Mouse (Mus musculus) liver, embryonic 13.5 days (tissue): ENCODE data around the gene Ms4a6d. TPM values are rescaled to one million over a fixed set of nuclear protein-coding genes. Genes with fewer than 3 reads are reported as not detected.
A peak's percentile ranks its signal among the peaks of the same experiment; 100 is the strongest.

Experiments
- ATAC-seq: fragments of 200-750 bp; cut with Nextera tagmentation; 2 replicates; pipeline ENCODE4 v1.8.0; 2017; ENCODE audit warnings: low read depth, mild to moderate bottlenecking, moderate number of reproducible peaks, moderate library complexity
- DNase-seq: peaks from one replicate; pipeline ENCODE4 v3.0.0; 2022
- H3K27ac ChIP-seq: fragments of 300-500 bp; sonication (generic); 2 replicates; pipeline ENCODE4 v1.5.1; 2015; ENCODE audit warnings: moderate library complexity, mild to moderate bottlenecking, inconsistent platforms
- H3K27me3 ChIP-seq: fragments of 300-500 bp; sonication (generic); 2 replicates; pipeline ENCODE4 v1.6.1; 2015; ENCODE audit warnings: mild to moderate bottlenecking, inconsistent platforms
- H3K36me3 ChIP-seq: fragments of 300-500 bp; sonication (generic); 2 replicates; pipeline ENCODE4 v1.6.1; 2015; ENCODE audit warnings: mild to moderate bottlenecking, inconsistent platforms
- H3K4me1 ChIP-seq: fragments of 300-500 bp; sonication (generic); replicated peaks from 2 replicates; pipeline ENCODE4 v1.6.1; 2015; ENCODE audit warnings: inconsistent platforms
- H3K4me2 ChIP-seq: fragments of 300-500 bp; sonication (generic); 2 replicates; pipeline ENCODE4 v1.6.1; 2015; ENCODE audit warnings: inconsistent platforms, mild to moderate bottlenecking, moderate library complexity
- H3K4me3 ChIP-seq: fragments of 300-500 bp; sonication (generic); replicated peaks from 2 replicates; pipeline ENCODE4 v1.5.1; 2015; ENCODE audit warnings: mild to moderate bottlenecking, inconsistent platforms
- H3K9ac ChIP-seq: fragments of 300-500 bp; sonication (generic); 2 replicates; pipeline ENCODE4 v1.6.1; 2015; ENCODE audit warnings: mild to moderate bottlenecking, inconsistent platforms
- H3K9me3 ChIP-seq: fragments of 300-500 bp; sonication (generic); replicated peaks from 2 replicates; pipeline ENCODE4 v1.6.1; 2016; ENCODE audit warnings: inconsistent platforms
- WGBS: fragments of 180-500 bp; shearing (Covaris S2); methylation state at CpG from one replicate; pipeline ENCODE4 v1.1.7; 2015; ENCODE audit not compliant: insufficient replicate concordance; 5-methylcytosine and 5-hydroxymethylcytosine counted together
- polyA plus RNA-seq: library from polyadenylated mRNA; unstranded; fragments of >200 nt; fragmentation: Nextera tagmentation; extraction: Ambion mirVana; gene quantifications from 2 replicates; pipeline ENCODE4 v1.2.1, GENCODE M21; 2015

Gene Ms4a6d
- polyA plus RNA-seq = 3.0 and 3.6 TPM in 2 replicates

DNA sequence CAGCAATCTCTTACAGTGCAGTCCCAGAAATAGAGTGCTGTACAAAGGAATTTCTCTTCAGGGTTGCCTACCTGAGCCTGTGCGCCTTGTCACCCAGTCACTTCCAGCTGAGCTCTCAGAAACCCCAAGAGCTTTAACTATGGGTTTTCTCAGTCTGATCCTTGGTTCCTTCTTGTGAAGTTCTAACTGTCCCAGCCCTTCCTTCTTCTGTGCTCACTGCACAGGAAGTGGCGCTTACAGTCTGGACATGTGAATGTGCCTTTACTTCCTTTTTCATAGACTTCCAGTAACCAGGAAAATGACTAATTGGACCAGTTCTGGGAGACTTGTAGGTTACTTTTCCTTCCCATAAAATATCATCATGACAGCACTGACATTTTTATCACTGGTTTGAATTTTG, at the start of gene Ms4a6d:
Gene Ms4a6d, minus strand, starts transcription at position 247 of the 400 bp plus-strand sequence.
- no peaks in the 10 kb centered on the region for H3K4me1 ChIP-seq
- no peaks in the 10 kb centered on the region for H3K36me3 ChIP-seq
- no peak within 1 kb of the TSS for H3K27ac ChIP-seq
- DNase-seq = no peak
- no peak for ATAC-seq
- H3K4me2 ChIP-seq = no peak within 1 kb of the TSS
- no peaks in the 10 kb centered on the region for H3K27me3 ChIP-seq
- WGBS = 56% methylated on average over 2 of the region's 2 CpGs
- no peak within 1 kb of the TSS for H3K4me3 ChIP-seq
- no peak within 1 kb of the TSS for H3K9ac ChIP-seq
- H3K9me3 ChIP-seq = no peaks in the 10 kb centered on the region

DNA sequence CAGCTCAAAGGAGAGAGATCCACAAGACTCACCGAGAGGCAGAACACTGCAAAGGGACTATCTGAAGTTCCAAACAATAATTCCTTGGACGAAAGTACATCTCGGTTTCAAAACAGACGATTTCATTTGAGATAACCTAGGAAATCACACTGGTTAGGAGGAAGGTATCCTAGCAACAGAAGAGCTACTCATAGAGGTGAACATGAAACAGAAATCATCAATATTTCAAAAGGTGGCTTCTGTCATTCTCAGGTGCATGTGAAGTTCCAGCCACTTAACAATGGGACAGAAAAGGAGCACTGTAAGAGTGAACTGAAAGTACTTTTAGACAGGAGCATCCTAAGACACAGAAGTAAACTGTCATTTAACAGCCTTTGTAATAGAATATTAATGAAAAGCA, 44.9 kb upstream of the Ms4a6d start:
- ATAC-seq = no peak

DNA sequence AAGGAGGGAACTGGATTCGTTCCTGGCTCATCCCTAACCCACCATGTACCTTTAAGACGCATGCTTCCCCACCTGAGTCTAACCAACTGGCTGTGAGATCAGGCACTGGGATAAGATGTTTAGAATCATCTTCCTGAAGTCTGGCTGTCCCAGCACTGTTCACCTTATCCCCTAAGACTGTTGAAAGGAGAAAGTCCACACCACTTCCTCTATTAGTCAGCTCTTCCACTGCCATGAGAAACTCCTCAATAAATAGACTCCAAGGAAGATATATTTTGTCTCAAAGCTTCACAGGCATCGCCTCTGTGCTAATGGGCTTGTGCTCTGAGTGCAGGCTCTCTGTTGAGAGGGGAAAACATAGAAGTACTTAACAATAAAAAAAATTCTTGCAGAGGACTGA, 41.5 kb upstream of the Ms4a6d start:
- ATAC-seq (no peak), DNase-seq (no peak)
- Histone ChIP-seq H3K27me3 (no peaks in the 10 kb centered on the region), H3K36me3 (no peaks in the 10 kb centered on the region), H3K9me3 (no peaks in the 10 kb centered on the region), H3K4me3 (no peak overlapping the region), H3K4me1 (no peaks in the 10 kb centered on the region), H3K27ac (no peak overlapping the region), H3K4me2 (no peak overlapping the region), H3K9ac (no peak overlapping the region)
- WGBS = 54% methylated on average over 3 of the region's 3 CpGs

More for the DNA sequence above, 44.9 kb upstream of the Ms4a6d start:
- Histone ChIP-seq H3K27ac (no peak overlapping the region), H3K4me3 (no peak overlapping the region), H3K4me2 (no peak overlapping the region), H3K4me1 (no peaks in the 10 kb centered on the region), H3K9me3 (no peaks in the 10 kb centered on the region), H3K27me3 (no peaks in the 10 kb centered on the region), H3K36me3 (no peaks in the 10 kb centered on the region), H3K9ac (no peak overlapping the region)
- WGBS = 64% methylated on average over 4 of the region's 4 CpGs
- DNase-seq = no peak

DNA sequence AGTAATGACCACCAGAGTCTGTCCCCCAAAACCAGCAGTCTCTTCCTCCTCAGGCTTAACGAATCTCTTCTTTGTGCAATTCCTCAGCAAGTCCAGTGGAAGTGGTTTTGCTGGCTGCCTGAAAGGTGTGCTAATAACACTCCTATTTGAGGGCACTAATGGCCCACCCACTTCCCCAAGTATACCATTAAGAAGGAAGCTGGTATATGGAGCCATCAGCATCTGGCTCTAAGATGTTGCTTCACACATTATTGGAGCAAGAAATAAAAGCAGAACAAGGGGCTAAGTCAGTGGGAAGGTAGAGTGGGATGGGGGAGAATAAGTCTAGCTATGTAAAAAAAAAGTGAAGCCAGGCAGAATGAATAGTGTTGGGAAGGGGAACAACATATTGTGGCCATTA, 36.1 kb upstream of the Ms4a6d start, which contains the start of gene Ms4a3:
Gene Ms4a3, minus strand, starts transcription at position 120 of the 400 bp plus-strand sequence.
- no peaks in the 10 kb centered on the region for H3K9me3 ChIP-seq
- H3K27me3 ChIP-seq = no peaks in the 10 kb centered on the region
- H3K4me2 ChIP-seq = no peak within 1 kb of the TSS
- H3K27ac ChIP-seq = no peak within 1 kb of the TSS
- H3K9ac ChIP-seq = no peak within 1 kb of the TSS
- DNase-seq (no peak), ATAC-seq (no peak)
- no peaks in the 10 kb centered on the region for H3K36me3 ChIP-seq
- no peaks in the 10 kb centered on the region for H3K4me1 ChIP-seq
- no peak within 1 kb of the TSS for H3K4me3 ChIP-seq
- WGBS = 28% methylated on average over 1 of the region's 1 CpGs

DNA sequence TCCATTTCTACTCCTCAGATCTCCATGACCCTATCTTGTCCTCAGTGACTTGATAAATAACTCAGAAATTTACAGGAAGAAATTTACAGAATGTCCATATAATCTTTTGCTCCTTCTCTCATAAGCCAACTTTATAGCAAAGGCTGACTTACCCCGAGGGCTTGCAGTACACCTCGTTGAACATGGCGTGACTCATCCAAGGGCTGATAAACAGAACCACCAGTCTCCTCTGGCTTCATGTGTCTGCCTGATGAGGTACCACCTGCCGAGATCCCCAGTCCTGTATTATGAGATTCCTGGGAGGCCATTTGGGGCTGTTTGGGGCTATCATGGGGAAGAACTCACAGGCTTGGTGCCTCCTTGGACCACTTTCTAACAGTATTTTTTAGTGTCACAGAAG, 34.4 kb upstream of the Ms4a6d start:
- H3K9me3 ChIP-seq = no peaks in the 10 kb centered on the region
- H3K27me3 ChIP-seq = no peaks in the 10 kb centered on the region
- ATAC-seq = no peak
- H3K4me1 ChIP-seq = no peaks in the 10 kb centered on the region
- H3K9ac ChIP-seq = no peak overlapping the region
- H3K36me3 ChIP-seq = no peaks in the 10 kb centered on the region
- H3K27ac ChIP-seq = no peak overlapping the region
- WGBS = 48% methylated on average over 4 of the region's 4 CpGs
- no peak overlapping the region for H3K4me3 ChIP-seq
- H3K4me2 ChIP-seq = no peak overlapping the region
- DNase-seq = no peak

DNA sequence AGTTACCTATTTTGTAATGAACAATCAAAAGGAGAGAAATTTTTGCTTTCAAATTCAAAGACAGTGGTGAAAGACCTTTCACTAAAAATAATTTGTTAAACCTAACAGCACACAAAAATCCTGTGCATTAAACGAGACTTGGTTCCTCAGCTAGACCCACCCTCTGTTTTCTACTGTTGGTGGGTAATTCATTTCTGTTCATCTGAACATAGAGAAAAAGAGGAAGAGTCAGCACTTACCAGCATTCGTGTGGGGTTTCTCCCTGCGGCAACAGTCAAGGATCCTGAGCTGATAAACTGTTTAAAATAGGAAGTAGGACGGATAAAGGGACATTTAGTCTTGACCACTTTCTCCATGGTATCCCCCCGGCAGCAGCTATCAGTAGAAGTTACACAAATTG, 30.9 kb upstream of the Ms4a6d start:
- H3K27me3 ChIP-seq = no peaks in the 10 kb centered on the region
- no peak overlapping the region for H3K4me3 ChIP-seq
- H3K4me1 ChIP-seq = no peaks in the 10 kb centered on the region
- ATAC-seq (no peak), DNase-seq (no peak)
- WGBS = 13% methylated on average over 5 of the region's 5 CpGs
- no peak overlapping the region for H3K9ac ChIP-seq
- no peak overlapping the region for H3K4me2 ChIP-seq
- H3K27ac ChIP-seq = no peak overlapping the region
- H3K36me3 ChIP-seq = no peaks in the 10 kb centered on the region
- no peaks in the 10 kb centered on the region for H3K9me3 ChIP-seq

DNA sequence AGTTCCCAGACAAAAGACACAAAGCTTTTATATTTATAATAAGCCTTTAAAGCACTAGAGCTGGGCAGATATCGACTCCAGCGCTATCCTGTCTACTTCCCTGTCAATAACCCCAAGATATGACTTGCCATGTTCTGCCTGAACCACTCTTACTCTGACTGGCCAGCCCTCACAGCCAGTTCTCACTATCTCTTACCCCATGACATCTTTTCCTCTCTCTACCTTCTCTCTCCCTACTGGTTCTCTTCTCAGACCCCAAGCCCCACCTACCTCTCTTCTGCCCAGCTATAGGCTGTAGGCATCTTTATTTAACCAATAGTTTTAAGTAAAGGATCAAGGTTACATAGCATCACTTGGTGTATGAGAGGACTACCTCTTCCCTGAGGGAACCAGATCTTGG, 29.7 kb upstream of the Ms4a6d start:
- no peak overlapping the region for H3K27ac ChIP-seq
- H3K4me1 ChIP-seq = no peaks in the 10 kb centered on the region
- no peaks in the 10 kb centered on the region for H3K9me3 ChIP-seq
- H3K9ac ChIP-seq = no peak overlapping the region
- no peaks in the 10 kb centered on the region for H3K27me3 ChIP-seq
- H3K4me3 ChIP-seq = no peak overlapping the region
- no peak overlapping the region for H3K4me2 ChIP-seq
- ATAC-seq = no peak
- WGBS = 34% methylated on average over 2 of the region's 2 CpGs
- H3K36me3 ChIP-seq = no peaks in the 10 kb centered on the region
- no peak for DNase-seq

DNA sequence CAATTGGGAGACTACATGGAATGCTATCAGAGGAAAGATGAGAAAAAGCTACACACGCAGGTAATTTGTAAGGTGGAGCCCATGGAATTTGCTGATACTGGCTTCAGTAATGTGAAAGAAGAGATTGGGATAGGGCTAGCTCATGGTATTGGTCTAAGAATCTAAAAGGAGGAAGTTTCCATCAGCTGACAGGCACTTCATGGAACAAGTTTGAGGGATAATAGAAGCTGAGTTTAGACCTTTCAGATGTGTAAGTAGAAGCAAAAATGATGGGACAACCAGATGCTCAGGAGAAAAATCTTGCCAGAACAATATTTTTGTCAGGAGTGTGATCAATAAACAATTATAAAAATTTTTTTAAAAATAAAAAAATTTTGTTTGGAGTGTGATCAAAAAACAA, 29.1 kb upstream of the Ms4a6d start:
- 69% methylated on average over 1 of the region's 1 CpGs for WGBS
- no peak overlapping the region for H3K4me2 ChIP-seq
- no peaks in the 10 kb centered on the region for H3K36me3 ChIP-seq
- H3K4me3 ChIP-seq = no peak overlapping the region
- H3K27ac ChIP-seq = no peak overlapping the region
- no peak overlapping the region for H3K9ac ChIP-seq
- ATAC-seq (no peak), DNase-seq (no peak)
- H3K27me3 ChIP-seq = no peaks in the 10 kb centered on the region
- H3K4me1 ChIP-seq = no peaks in the 10 kb centered on the region
- H3K9me3 ChIP-seq = no peaks in the 10 kb centered on the region

DNA sequence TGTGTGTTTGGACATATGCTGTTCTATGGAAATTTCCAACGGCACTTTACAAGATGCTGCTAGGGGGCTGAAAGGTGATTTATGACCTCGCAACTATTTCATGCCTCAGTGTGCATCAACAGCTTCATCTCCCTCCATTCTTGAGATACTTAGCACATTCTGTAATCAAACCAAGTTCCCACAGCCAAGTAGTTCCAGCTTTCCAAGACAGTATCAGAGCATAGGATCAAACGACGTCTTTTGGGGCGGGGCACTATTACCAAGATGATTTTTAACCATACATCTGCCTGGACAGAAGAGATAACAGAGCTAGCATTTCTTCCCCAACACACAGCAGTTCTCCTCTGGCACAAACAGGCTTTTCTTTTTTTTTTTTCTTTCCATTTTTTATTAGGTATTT, 20.6 kb upstream of the Ms4a6d start:
- DNase-seq = peak; percentile 32
- H3K9me3 ChIP-seq = no peaks in the 10 kb centered on the region
- no peak overlapping the region for H3K27ac ChIP-seq
- no peak overlapping the region for H3K4me2 ChIP-seq
- WGBS = 24% methylated on average over 5 of the region's 5 CpGs
- H3K4me1 ChIP-seq = peaks cover 8% of the 10 kb centered on the region
- no peak overlapping the region for H3K4me3 ChIP-seq
- no peaks in the 10 kb centered on the region for H3K27me3 ChIP-seq
- H3K36me3 ChIP-seq = no peaks in the 10 kb centered on the region
- no peak overlapping the region for H3K9ac ChIP-seq
- ATAC-seq = peak; percentile 87

DNA sequence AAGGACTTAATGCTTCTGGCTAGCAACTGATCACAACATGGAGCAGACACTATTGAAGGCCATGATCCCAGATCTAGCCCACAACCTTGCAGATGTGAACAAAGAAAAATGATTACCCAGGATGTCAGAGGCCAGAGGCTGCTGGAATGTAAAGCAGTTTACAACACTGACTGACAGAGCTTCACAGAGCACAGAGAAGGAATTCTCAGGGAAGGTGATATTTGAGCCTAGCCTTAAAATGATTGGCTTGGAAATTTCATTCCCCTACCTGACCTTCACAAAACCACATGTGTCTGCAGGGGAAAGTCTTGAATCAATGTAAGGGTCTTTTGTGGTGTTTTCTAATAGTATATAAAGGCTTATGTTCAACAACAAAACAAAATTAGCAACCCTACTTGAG, 20.2 kb upstream of the Ms4a6d start:
- H3K9ac ChIP-seq = no peak overlapping the region
- DNase-seq (no peak), ATAC-seq (no peak)
- H3K4me2 ChIP-seq = no peak overlapping the region
- H3K9me3 ChIP-seq = no peaks in the 10 kb centered on the region
- H3K4me3 ChIP-seq = no peak overlapping the region
- H3K27ac ChIP-seq = no peak overlapping the region
- peaks cover 8% of the 10 kb centered on the region for H3K4me1 ChIP-seq
- no peaks in the 10 kb centered on the region for H3K27me3 ChIP-seq
- H3K36me3 ChIP-seq = no peaks in the 10 kb centered on the region

DNA sequence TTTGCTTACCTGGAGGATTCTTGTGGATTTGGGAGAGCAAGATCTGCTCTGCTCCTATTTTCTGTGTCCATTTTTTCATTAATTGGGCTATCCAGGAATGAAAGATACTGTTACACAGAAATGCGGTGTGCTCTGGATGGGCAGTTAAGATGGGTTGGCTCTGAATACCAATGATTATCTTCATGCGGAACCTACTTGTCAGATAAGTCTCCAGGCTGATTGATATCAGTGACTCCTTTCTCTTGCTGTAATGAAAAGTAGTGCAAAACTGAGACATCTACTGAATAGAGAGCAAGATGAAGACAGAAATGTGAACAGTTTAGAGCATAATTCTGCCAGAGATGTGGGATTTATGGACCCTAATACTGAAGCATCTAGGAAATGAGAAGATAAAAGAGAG, 18.9 kb upstream of the Ms4a6d start, which contains the start of gene Ms4a2:
Gene Ms4a2, minus strand, starts transcription at position 169 of the 400 bp plus-strand sequence.
- WGBS = 63% methylated on average over 2 of the region's 2 CpGs
- Histone ChIP-seq H3K9me3 (no peaks in the 10 kb centered on the region), H3K4me1 (peaks cover 13% of the 10 kb centered on the region), H3K27me3 (no peaks in the 10 kb centered on the region), H3K4me3 (no peak within 1 kb of the TSS), H3K36me3 (no peaks in the 10 kb centered on the region), H3K9ac (no peak within 1 kb of the TSS), H3K4me2 (no peak within 1 kb of the TSS), H3K27ac (no peak within 1 kb of the TSS)
- DNase-seq = no peak
- ATAC-seq = no peak

DNA sequence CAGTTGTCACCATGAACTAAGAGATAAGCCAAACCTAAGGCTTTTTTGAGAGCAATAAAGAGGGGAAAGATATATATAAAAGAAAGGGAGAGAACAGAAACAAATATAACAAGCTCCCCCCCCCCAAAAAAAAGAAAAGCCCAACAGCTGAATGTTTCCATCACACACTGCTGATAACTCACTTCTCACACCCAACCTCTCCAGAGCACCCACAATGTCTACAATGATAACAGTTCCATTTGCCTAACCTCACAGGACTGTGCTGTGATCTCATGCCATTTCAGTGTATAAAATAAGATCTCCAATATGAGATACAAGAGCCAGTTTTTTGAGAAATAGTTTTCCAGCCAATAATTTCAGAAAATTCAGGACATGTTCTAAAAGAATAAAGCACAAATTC, 13.3 kb upstream of the Ms4a6d start:
- Histone ChIP-seq H3K27ac (no peak overlapping the region), H3K36me3 (no peaks in the 10 kb centered on the region), H3K27me3 (no peaks in the 10 kb centered on the region), H3K9me3 (no peaks in the 10 kb centered on the region), H3K4me3 (no peak overlapping the region), H3K9ac (no peak overlapping the region), H3K4me2 (no peak overlapping the region), H3K4me1 (peaks cover 30% of the 10 kb centered on the region)
- peak; percentile 87 for ATAC-seq
- DNase-seq = no peak
